ENCODE assay signal across 14 mouse cellular contexts in the genomic region with DNA sequence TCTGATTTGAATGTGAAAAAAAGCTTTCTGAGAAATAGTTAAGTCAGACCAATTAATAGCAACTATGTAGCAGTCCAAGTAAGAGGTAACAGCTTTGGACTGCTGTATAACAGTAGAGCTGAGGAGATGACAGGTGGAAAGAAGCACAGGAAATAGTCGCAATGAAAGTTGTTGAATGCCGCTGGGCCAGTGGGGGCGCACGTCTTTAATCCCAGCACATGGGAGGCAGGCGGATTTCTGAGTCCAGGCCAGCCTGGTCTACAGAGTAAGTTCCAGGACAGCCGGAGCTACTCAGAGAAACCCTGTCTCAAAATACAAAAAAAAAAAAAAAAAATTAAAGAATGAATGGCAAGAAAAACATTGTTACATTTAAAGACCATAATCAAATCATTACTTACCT.
"Had no signal": no experiment of that assay in that cellular context is flagged by ENCODE, and none has a peak within 500 bp of the region (broad histone marks: within the 10 kb centered on the region; RNA-seq: fewer than 3 reads in every experiment).

No protein-coding gene starts in this region.

- H3K9ac ChIP-seq: lung, embryonic 14.5 days; midbrain, embryonic 12.5 days; neural tube, embryonic 12.5 days; stomach, embryonic 15.5 days had no signal

- H3K4me1 ChIP-seq: midbrain, embryonic 10.5 days; midbrain, embryonic 12.5 days; neural tube, embryonic 12.5 days; stomach, embryonic 15.5 days had no signal

- H3K9me3 ChIP-seq: midbrain, embryonic 10.5 days; midbrain, embryonic 12.5 days; neural tube, embryonic 12.5 days; stomach, embryonic 15.5 days had no signal

- H3K36me3 ChIP-seq: stomach, embryonic 15.5 days had no signal

- H3K4me3 ChIP-seq: midbrain, embryonic 10.5 days; midbrain, embryonic 12.5 days; neural tube, embryonic 12.5 days; stomach, embryonic 15.5 days had no signal

- ATAC-seq: midbrain, embryonic 16.5 days had no signal

- H3K27ac ChIP-seq: midbrain, embryonic 10.5 days; midbrain, embryonic 12.5 days; neural tube, embryonic 12.5 days; stomach, embryonic 15.5 days had no signal

- H3K27me3 ChIP-seq: midbrain, embryonic 12.5 days; neural tube, embryonic 12.5 days; stomach, embryonic 15.5 days had no signal

- H3K4me2 ChIP-seq: lung, embryonic 14.5 days; midbrain, embryonic 12.5 days; neural tube, embryonic 12.5 days; stomach, embryonic 15.5 days had no signal

- DNase-seq: lung, adult 18-20 months; lung, embryonic 14.5 days; lung, postnatal 10 days; lung, postnatal 4 days; midbrain, embryonic 14.5 days; right cerebral cortex, postnatal 14 days; thymus, adult 18-20 months; thymus, postnatal 14 days; thymus, postnatal 36 days had no signal
